Mouse (Mus musculus): ENCODE measurements around the gene Pmpca.

Gene Pmpca

GRCm38 (mm10) chr2:26429851-26430250, 40.7 kb downstream of the Pmpca start:
- no peak for DNase-seq (ENCODE audit: low read depth, low spot score)

GRCm38 (mm10) chr2:26434791-26435572, 45.8 kb downstream of the Pmpca start:
- no peak for DNase-seq (ENCODE audit: low read depth, low spot score)

GRCm38 (mm10) chr2:26437221-26437620, 48.1 kb downstream of the Pmpca start:
- DNase-seq (ENCODE audit: low read depth, low spot score) = no peak

GRCm38 (mm10) chr2:26438373-26438772, 49.2 kb downstream of the Pmpca start:
- no peak for DNase-seq (ENCODE audit: low read depth, low spot score)

GRCm38 (mm10) chr2:26439671-26440070, 50.5 kb downstream of the Pmpca start:
- no peak for DNase-seq (ENCODE audit: low read depth, low spot score)

- no peak for DNase-seq (ENCODE audit: low read depth, low spot score)
These were observed 52.1 kb downstream of the Pmpca start for GRCm38 (mm10) chr2:26441261-26441660.

GRCm38 (mm10) chr2:26441688-26442087, 52.5 kb downstream of the Pmpca start:
- no peak for DNase-seq (ENCODE audit: low read depth, low spot score)

GRCm38 (mm10) chr2:26442843-26443242, 53.7 kb downstream of the Pmpca start:
- peak; percentile 51 for DNase-seq (ENCODE audit: low read depth, low spot score)

- DNase-seq (ENCODE audit: low read depth, low spot score) = no peak
These were observed 54.7 kb downstream of the Pmpca start for GRCm38 (mm10) chr2:26443876-26444275.

GRCm38 (mm10) chr2:26444368-26444767, 55.2 kb downstream of the Pmpca start:
- DNase-seq (ENCODE audit: low read depth, low spot score) = no peak

GRCm38 (mm10) chr2:26444946-26445665, 56.0 kb downstream of the Pmpca start, which contains the start of gene Sec16a:
Gene Sec16a, minus strand, starts transcription at chr2:26445216.
- DNase-seq (ENCODE audit: low read depth, low spot score) = peak; percentile 100

GRCm38 (mm10) chr2:26445666-26446445, 56.7 kb downstream of the Pmpca start:
- peak; percentile 95 for DNase-seq (ENCODE audit: low read depth, low spot score)

GRCm38 (mm10) chr2:26446671-26447070, 57.5 kb downstream of the Pmpca start:
- no peak for DNase-seq (ENCODE audit: low read depth, low spot score)

Measured in ES-CJ7 (cell line).